ENCODE assay signal across 27 mouse cellular contexts in the genomic region with DNA sequence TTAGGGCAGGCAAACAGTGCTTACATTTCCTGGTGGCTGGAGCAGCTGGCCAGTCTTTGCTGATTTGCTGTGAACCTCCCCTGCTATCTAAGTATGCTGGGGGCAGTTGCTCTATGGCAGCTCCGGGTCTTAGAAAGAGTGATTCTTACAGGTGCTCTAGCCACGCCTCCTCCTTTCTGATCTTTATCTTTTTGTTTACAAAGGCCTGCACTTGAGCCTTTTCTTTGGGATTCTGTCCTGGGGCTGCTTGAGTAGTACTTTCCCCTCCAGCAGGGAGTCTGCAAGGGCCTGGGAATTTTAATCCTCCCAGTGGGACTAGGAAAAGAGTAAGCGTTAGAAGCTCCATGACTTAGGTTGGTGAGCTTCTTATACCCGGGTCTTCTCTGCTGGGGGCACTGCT. TPM values are rescaled to one million over a fixed set of nuclear protein-coding genes. Genes with fewer than 3 reads are reported as not detected.
A peak's percentile ranks its signal among the peaks of the same experiment; 100 is the strongest.
DNase-seq lines count a peak whose midpoint lies in the region; ATAC-seq and TF ChIP-seq lines count a peak whose summit lies in the region.
"Had no signal": no experiment of that assay in that cellular context is flagged by ENCODE, and none has a peak within 500 bp of the region (broad histone marks: within the 10 kb centered on the region; RNA-seq: fewer than 3 reads in every experiment).

No protein-coding gene starts in this region.

- WGBS in lung, embryonic 14.5 days: 19% methylated on average over 4 of the region's 4 CpGs
- WGBS in stomach, embryonic 15.5 days: 22% methylated on average over 4 of the region's 4 CpGs
- WGBS in liver, embryonic 12.5 days (ENCODE audit: insufficient replicate concordance): 44% methylated on average over 4 of the region's 4 CpGs

- no peaks in the 10 kb centered on the region for H3K36me3 ChIP-seq in lung, embryonic 14.5 days (ENCODE audit: insufficient read depth)
- H3K36me3 ChIP-seq in stomach, embryonic 15.5 days: no peaks in the 10 kb centered on the region
- H3K36me3 ChIP-seq in liver, embryonic 12.5 days: no peaks in the 10 kb centered on the region
- H3K36me3 ChIP-seq: embryonic facial prominence, embryonic 12.5 days; G1E; hindbrain, embryonic 12.5 days had no signal

- H3K27ac ChIP-seq in lung, embryonic 14.5 days (ENCODE audit: low read depth): 0 out of 2 replicates have a peak overlapping the region, but pooled peaks have one; percentile 50
- no peak overlapping the region for H3K27ac ChIP-seq in stomach, embryonic 15.5 days
- H3K27ac ChIP-seq in liver, embryonic 12.5 days: no peak overlapping the region
- H3K27ac ChIP-seq: embryonic facial prominence, embryonic 12.5 days; gastrocnemius, adult 2 months; hindbrain, embryonic 12.5 days had no signal

- no peak overlapping the region for H3K9ac ChIP-seq in lung, embryonic 14.5 days
- no peak overlapping the region for H3K9ac ChIP-seq in stomach, embryonic 15.5 days
- H3K9ac ChIP-seq in liver, embryonic 12.5 days: no peak overlapping the region
- H3K9ac ChIP-seq: embryonic facial prominence, embryonic 12.5 days; hindbrain, embryonic 12.5 days had no signal

- no peak overlapping the region for H3K4me2 ChIP-seq in lung, embryonic 14.5 days
- H3K4me2 ChIP-seq in stomach, embryonic 15.5 days: no peak overlapping the region
- H3K4me2 ChIP-seq in liver, embryonic 12.5 days: no peak overlapping the region
- H3K4me2 ChIP-seq: embryonic facial prominence, embryonic 12.5 days; hindbrain, embryonic 12.5 days had no signal

- H3K4me3 ChIP-seq in lung, embryonic 14.5 days (ENCODE audit: low read depth, low read length): no peak overlapping the region
- no peak overlapping the region for H3K4me3 ChIP-seq in stomach, embryonic 15.5 days (replicated peaks)
- no peak overlapping the region for H3K4me3 ChIP-seq in liver, embryonic 12.5 days
- H3K4me3 ChIP-seq: embryonic facial prominence, embryonic 12.5 days; gastrocnemius, adult 2 months; hindbrain, embryonic 12.5 days had no signal

- TF ChIP-seq CTCF in lung, embryonic 14.5 days (IDR thresholded peaks at IDR 0.05; ENCODE audit: low read depth): no peak

- DNase-seq in embryo, embryonic 9.5 days (ENCODE audit: extremely low spot score): peak; percentile 19
- DNase-seq in embryo, embryonic 10.5 days (ENCODE audit: low spot score): no peak
- DNase-seq in lung, embryonic 14.5 days: peak; percentile 43
- no peak for DNase-seq in lung, postnatal 25 days (ENCODE audit: low spot score)
- DNase-seq in ES-CJ7 (ENCODE audit: low read depth, low spot score): peak; percentile 75
- DNase-seq in layer of hippocampus, adult 9-11 months: no peak
- DNase-seq: adrenal gland, postnatal 14 days; cerebellum, adult 11-12 months; cerebellum, adult 9-10 months; cerebellum, postnatal 25 days; gastrocnemius, adult 2 months; gastrocnemius, postnatal 25 days; heart, adult 11 months; heart, postnatal 10 days; heart, postnatal 4 days had no signal

- no peaks in the 10 kb centered on the region; the same call in 1 of the 2 replicates for H3K4me1 ChIP-seq in lung, embryonic 14.5 days (ENCODE audit: insufficient read depth)
- no peaks in the 10 kb centered on the region for H3K4me1 ChIP-seq in stomach, embryonic 15.5 days
- H3K4me1 ChIP-seq in liver, embryonic 12.5 days: no peaks in the 10 kb centered on the region
- H3K4me1 ChIP-seq: hindbrain, embryonic 12.5 days had no signal

- H3K9me3 ChIP-seq in lung, embryonic 14.5 days (ENCODE audit: low read depth, low read length): no peaks in the 10 kb centered on the region
- no peaks in the 10 kb centered on the region for H3K9me3 ChIP-seq in stomach, embryonic 15.5 days
- H3K9me3 ChIP-seq in liver, embryonic 12.5 days (replicated peaks): no peaks in the 10 kb centered on the region
- H3K9me3 ChIP-seq: embryonic facial prominence, embryonic 12.5 days; G1E; hindbrain, embryonic 12.5 days had no signal

- 0 out of 2 replicates have a peak, but pooled peaks have one; percentile 11 for ATAC-seq in lung, embryonic 14.5 days (ENCODE audit: insufficient read depth)
- ATAC-seq in stomach, embryonic 15.5 days (ENCODE audit: insufficient read depth, low FRiP score, low read depth): 0 out of 2 replicates have a peak, but pooled peaks have one; percentile 27
- ATAC-seq in liver, embryonic 12.5 days: no peak
- ATAC-seq: activated CD4-positive, CD25-positive, alpha-beta regulatory T cell, adult 4 months; forebrain, embryonic 14.5 days; hindbrain, embryonic 16.5 days; inflammation-experienced regulatory T-cells, adult 6 months had no signal

- no peaks in the 10 kb centered on the region for H3K27me3 ChIP-seq in lung, embryonic 14.5 days (ENCODE audit: insufficient read depth, low read length)
- H3K27me3 ChIP-seq in stomach, embryonic 15.5 days (replicated peaks): no peaks in the 10 kb centered on the region
- no peaks in the 10 kb centered on the region for H3K27me3 ChIP-seq in liver, embryonic 12.5 days (replicated peaks)
- H3K27me3 ChIP-seq: embryonic facial prominence, embryonic 12.5 days; hindbrain, embryonic 12.5 days had no signal

RNA-seq across cellular contexts. Expression of a gene that starts 12.4 kb away (rescaled TPM):
- polyA plus RNA-seq in lung, embryonic 14.5 days (2014; fragmentation: Nextera tagmentation; extraction: Ambion mirVana): 10.2 and 12.6 TPM in 2 replicates
- polyA plus RNA-seq in stomach, embryonic 15.5 days (2015; fragmentation: Nextera tagmentation; extraction: Ambion mirVana): 4.5 and 5.0 TPM in 2 replicates
- 2.3 and 2.5 TPM in 2 replicates for polyA plus RNA-seq in liver, embryonic 12.5 days (2016; fragmentation: Nextera tagmentation; extraction: Ambion mirVana)

RNA-seq across cellular contexts. Expression of a gene that starts 30.4 kb away (rescaled TPM):
- not detected in 2 replicates for polyA plus RNA-seq in lung, embryonic 14.5 days (2014; fragmentation: Nextera tagmentation; extraction: Ambion mirVana)
- polyA plus RNA-seq in stomach, embryonic 15.5 days (2015; fragmentation: Nextera tagmentation; extraction: Ambion mirVana): 0.19 TPM in 1 of 2 replicates, not detected in the other
- not detected in 2 replicates for polyA plus RNA-seq in liver, embryonic 12.5 days (2016; fragmentation: Nextera tagmentation; extraction: Ambion mirVana)
- polyA plus RNA-seq: activated CD4-positive, CD25-positive, alpha-beta regulatory T cell, adult 4 months; C2C12; cortical plate, adult 2 months; embryonic facial prominence, embryonic 12.5 days; forebrain, embryonic 14.5 days; G1E; heart, embryonic 14.5 days; hindbrain, embryonic 12.5 days; hindbrain, embryonic 16.5 days; inflammation-experienced regulatory T-cells, adult 6 months had no signal

Comparison
In these comparisons a context has a peak if more than half of its experiments do, and no peak if none do; other contexts are left out.
1. DNase-seq: peak in embryo, embryonic 9.5 days (single experiment), lung, embryonic 14.5 days (single experiment) and ES-CJ7 (single experiment); none in embryo, embryonic 10.5 days (single experiment), lung, postnatal 25 days (single experiment) and layer of hippocampus, adult 9-11 months (single experiment).